Mouse (Mus musculus): ENCODE data around the gene Yipf4. TPM values are rescaled to one million over a fixed set of nuclear protein-coding genes. Genes with fewer than 3 reads are reported as not detected.

Gene Yipf4
- polyA plus RNA-seq, 1 experiment = 179 TPM

DNA sequence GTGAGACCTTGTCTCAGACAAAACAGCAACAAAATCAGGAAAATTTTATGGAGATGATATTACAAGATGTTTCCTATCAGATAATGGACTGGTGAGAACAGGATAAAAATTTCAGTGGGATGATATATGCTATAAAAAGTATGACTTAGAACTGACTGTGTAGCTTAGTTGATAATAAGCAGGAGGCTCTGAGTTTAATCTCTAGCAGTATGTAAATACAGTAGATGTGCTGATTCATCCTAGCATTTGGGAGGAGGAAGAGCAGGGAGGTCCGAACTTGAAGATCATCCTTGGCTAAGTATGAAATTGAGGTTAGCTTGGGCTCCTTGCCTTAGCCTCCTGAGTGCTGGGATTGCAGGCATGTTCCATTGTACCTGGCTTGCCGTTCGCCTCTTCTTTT is 2.3 kb downstream of the Yipf4 start:
- H3K27ac ChIP-seq (ENCODE audit: insufficient read depth, low read depth, low read length) = no peak overlapping the region
- no peak overlapping the region for H3K4me3 ChIP-seq (ENCODE audit: low read depth, low read length)
- no peaks in the 10 kb centered on the region for H3K27me3 ChIP-seq (ENCODE audit: control insufficient read depth, insufficient read depth, low read length)
- TF ChIP-seq CTCF (IDR thresholded peaks at IDR 0.05; ENCODE audit: extremely low read depth, insufficient read length, insufficient replicate concordance, low read depth, low read length) (no peak), POLR2A (IDR thresholded peaks at IDR 0.05; ENCODE audit: low read depth, low read length) (no peak)
- H3K4me1 ChIP-seq (ENCODE audit: control insufficient read depth, insufficient read depth, insufficient read length, low read length) = peaks cover 2% of the 10 kb centered on the region; the same call in 1 of the 2 replicates
- H3K36me3 ChIP-seq (ENCODE audit: control insufficient read depth, insufficient read depth, low read length) = peaks cover 30% of the 10 kb centered on the region
- 84% methylated on average over 3 of the region's 3 CpGs for WGBS

DNA sequence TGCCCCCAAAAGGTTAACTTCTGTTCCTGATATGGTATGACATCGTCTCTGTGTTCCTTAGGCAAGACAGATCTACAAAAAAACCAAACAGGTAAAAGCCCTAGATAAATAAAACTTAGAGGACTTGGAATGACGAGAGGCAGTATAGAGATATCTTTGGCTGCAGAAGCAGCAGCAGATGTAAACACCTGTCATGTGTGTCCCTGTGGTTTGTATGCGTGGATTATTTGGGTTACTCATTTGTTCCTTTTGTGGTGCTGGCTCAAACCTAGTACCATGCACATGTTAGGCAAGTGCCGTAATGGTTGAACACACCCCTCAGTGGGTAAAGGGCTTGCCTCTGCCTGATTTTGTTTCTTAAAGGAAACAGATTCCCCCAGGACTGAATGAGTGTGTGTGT is 10.9 kb downstream of the Yipf4 start:
- Histone ChIP-seq H3K4me3 (ENCODE audit: low read depth, low read length) (no peak overlapping the region), H3K27me3 (ENCODE audit: control insufficient read depth, insufficient read depth, low read length) (no peaks in the 10 kb centered on the region), H3K4me1 (ENCODE audit: control insufficient read depth, insufficient read depth, insufficient read length, low read length) (no peaks in the 10 kb centered on the region), H3K36me3 (ENCODE audit: control insufficient read depth, insufficient read depth, low read length) (peaks cover 38% of the 10 kb centered on the region), H3K27ac (ENCODE audit: insufficient read depth, low read depth, low read length) (no peak overlapping the region)
- TF ChIP-seq CTCF (IDR thresholded peaks at IDR 0.05; ENCODE audit: extremely low read depth, insufficient read length, insufficient replicate concordance, low read depth, low read length) (no peak), POLR2A (IDR thresholded peaks at IDR 0.05; ENCODE audit: low read depth, low read length) (no peak)
- 84% methylated on average over 4 of the region's 4 CpGs for WGBS

- no peak for TF ChIP-seq POLR2A (IDR thresholded peaks at IDR 0.05; ENCODE audit: low read depth, low read length)
- no peak for TF ChIP-seq CTCF (IDR thresholded peaks at IDR 0.05; ENCODE audit: extremely low read depth, insufficient read length, insufficient replicate concordance, low read depth, low read length)
- Histone ChIP-seq H3K36me3 (ENCODE audit: control insufficient read depth, insufficient read depth, low read length) (peaks cover 31% of the 10 kb centered on the region), H3K27ac (ENCODE audit: insufficient read depth, low read depth, low read length) (no peak overlapping the region), H3K4me3 (ENCODE audit: low read depth, low read length) (no peak overlapping the region), H3K27me3 (ENCODE audit: control insufficient read depth, insufficient read depth, low read length) (no peaks in the 10 kb centered on the region), H3K4me1 (ENCODE audit: control insufficient read depth, insufficient read depth, insufficient read length, low read length) (no peaks in the 10 kb centered on the region)
These were observed 11.8 kb downstream of the Yipf4 start for GRCm38 (mm10) chr17:74501085-74501484.

- WGBS = 82% methylated on average over 2 of the region's 2 CpGs
- TF ChIP-seq CTCF (IDR thresholded peaks at IDR 0.05; ENCODE audit: extremely low read depth, insufficient read length, insufficient replicate concordance, low read depth, low read length) (no peak), POLR2A (IDR thresholded peaks at IDR 0.05; ENCODE audit: low read depth, low read length) (no peak)
These were observed 18.6 kb downstream of the Yipf4 start for GRCm38 (mm10) chr17:74507934-74508333.

GRCm38 (mm10) chr17:74508600-74508999 is 19.3 kb downstream of the Yipf4 start:
- Histone ChIP-seq H3K27me3 (ENCODE audit: control insufficient read depth, insufficient read depth, low read length) (no peaks in the 10 kb centered on the region), H3K27ac (ENCODE audit: insufficient read depth, low read depth, low read length) (no peak overlapping the region), H3K4me3 (ENCODE audit: low read depth, low read length) (no peak overlapping the region), H3K4me1 (ENCODE audit: control insufficient read depth, insufficient read depth, insufficient read length, low read length) (no peaks in the 10 kb centered on the region), H3K36me3 (ENCODE audit: control insufficient read depth, insufficient read depth, low read length) (no peaks in the 10 kb centered on the region)
- 65% methylated on average over 3 of the region's 3 CpGs for WGBS
- no peak for TF ChIP-seq CTCF (IDR thresholded peaks at IDR 0.05; ENCODE audit: extremely low read depth, insufficient read length, insufficient replicate concordance, low read depth, low read length)
- TF ChIP-seq POLR2A (IDR thresholded peaks at IDR 0.05; ENCODE audit: low read depth, low read length) = no peak

More at GRCm38 (mm10) chr17:74507934-74508333, 18.6 kb downstream of the Yipf4 start:
- no peaks in the 10 kb centered on the region for H3K36me3 ChIP-seq (ENCODE audit: control insufficient read depth, insufficient read depth, low read length)
- H3K4me1 ChIP-seq (ENCODE audit: control insufficient read depth, insufficient read depth, insufficient read length, low read length) = no peaks in the 10 kb centered on the region
- H3K27ac ChIP-seq (ENCODE audit: insufficient read depth, low read depth, low read length) = no peak overlapping the region
- H3K4me3 ChIP-seq (ENCODE audit: low read depth, low read length) = no peak overlapping the region
- H3K27me3 ChIP-seq (ENCODE audit: control insufficient read depth, insufficient read depth, low read length) = no peaks in the 10 kb centered on the region

GRCm38 (mm10) chr17:74512308-74512707 is 23.0 kb downstream of the Yipf4 start:
- WGBS = 79% methylated on average over 2 of the region's 2 CpGs
- Histone ChIP-seq H3K4me1 (ENCODE audit: control insufficient read depth, insufficient read depth, insufficient read length, low read length) (no peaks in the 10 kb centered on the region), H3K4me3 (ENCODE audit: low read depth, low read length) (no peak overlapping the region), H3K27ac (ENCODE audit: insufficient read depth, low read depth, low read length) (no peak overlapping the region), H3K27me3 (ENCODE audit: control insufficient read depth, insufficient read depth, low read length) (no peaks in the 10 kb centered on the region), H3K36me3 (ENCODE audit: control insufficient read depth, insufficient read depth, low read length) (no peaks in the 10 kb centered on the region)
- no peak for TF ChIP-seq POLR2A (IDR thresholded peaks at IDR 0.05; ENCODE audit: low read depth, low read length)
- no peak for TF ChIP-seq CTCF (IDR thresholded peaks at IDR 0.05; ENCODE audit: extremely low read depth, insufficient read length, insufficient replicate concordance, low read depth, low read length)

DNA sequence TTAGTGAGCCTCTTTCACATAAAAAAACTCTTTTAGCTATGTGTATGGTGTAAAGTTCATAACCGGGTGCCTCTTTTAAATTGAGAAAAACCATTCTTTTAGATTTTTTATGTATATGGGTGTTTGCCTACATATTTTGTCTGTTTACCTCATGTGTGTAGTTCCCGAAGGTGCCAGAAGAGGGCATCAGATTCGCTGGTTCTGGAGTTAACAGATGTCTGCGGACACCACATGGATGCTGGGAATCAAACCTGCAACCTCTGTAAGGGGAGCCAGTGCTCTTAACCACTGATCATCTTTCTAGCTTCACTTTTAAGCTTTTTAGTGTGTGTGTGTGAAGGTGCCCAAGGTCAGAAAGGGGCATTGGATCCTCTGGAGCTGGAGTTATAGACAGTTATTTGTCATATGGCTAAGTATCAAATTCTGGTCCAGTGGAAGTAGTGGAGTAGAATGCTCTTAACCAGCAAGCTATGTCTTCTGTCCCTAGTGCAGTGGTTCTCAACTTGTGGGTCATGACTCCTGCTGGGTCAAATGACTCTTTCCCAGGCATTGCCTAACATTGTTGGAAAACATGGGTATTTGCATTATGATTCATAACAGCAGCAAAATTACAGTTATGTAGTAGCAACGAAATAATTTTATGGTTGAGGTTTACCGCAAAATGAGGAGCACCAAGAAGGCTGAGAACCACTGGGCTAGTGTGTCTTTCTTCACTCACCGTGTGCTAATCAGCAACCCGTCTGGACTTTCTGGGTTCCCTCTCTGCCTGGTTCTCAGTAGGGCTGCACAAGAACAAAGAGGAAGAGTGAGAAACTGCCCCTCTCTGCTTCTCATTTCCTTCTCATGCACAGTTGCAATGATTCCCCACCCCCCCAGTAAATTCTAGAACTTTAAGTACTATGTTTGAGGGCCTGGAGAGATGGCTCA is 33.8 kb downstream of the Yipf4 start:
- WGBS = 80% methylated on average over 8 of the region's 8 CpGs
- TF ChIP-seq CTCF (IDR thresholded peaks at IDR 0.05; ENCODE audit: extremely low read depth, insufficient read length, insufficient replicate concordance, low read depth, low read length) (no peak), POLR2A (IDR thresholded peaks at IDR 0.05; ENCODE audit: low read depth, low read length) (no peak)

More for the DNA sequence above, 33.8 kb downstream of the Yipf4 start:
- Histone ChIP-seq H3K27ac (ENCODE audit: insufficient read depth, low read depth, low read length) (no peak overlapping the region), H3K27me3 (ENCODE audit: control insufficient read depth, insufficient read depth, low read length) (no peaks in the 10 kb centered on the region), H3K36me3 (ENCODE audit: control insufficient read depth, insufficient read depth, low read length) (no peaks in the 10 kb centered on the region), H3K4me3 (ENCODE audit: low read depth, low read length) (no peak overlapping the region), H3K4me1 (ENCODE audit: control insufficient read depth, insufficient read depth, insufficient read length, low read length) (peaks cover 2% of the 10 kb centered on the region; the same call in 1 of the 2 replicates)
